Mouse (Mus musculus): ENCODE results near the gene Sprr2a2. TPM values are rescaled to one million over a fixed set of nuclear protein-coding genes. Genes with fewer than 3 reads are reported as not detected.
"Not testable (repeated sequence)": the region's sequence is repeated elsewhere in the genome, so short reads cannot be mapped to it uniquely, and the experiment has no call there.

Sprr2a2 gene
- not detected in 2 replicates for polyA plus RNA-seq (2012; ENCODE audit: insufficient read depth, low replicate concordance)

DNA sequence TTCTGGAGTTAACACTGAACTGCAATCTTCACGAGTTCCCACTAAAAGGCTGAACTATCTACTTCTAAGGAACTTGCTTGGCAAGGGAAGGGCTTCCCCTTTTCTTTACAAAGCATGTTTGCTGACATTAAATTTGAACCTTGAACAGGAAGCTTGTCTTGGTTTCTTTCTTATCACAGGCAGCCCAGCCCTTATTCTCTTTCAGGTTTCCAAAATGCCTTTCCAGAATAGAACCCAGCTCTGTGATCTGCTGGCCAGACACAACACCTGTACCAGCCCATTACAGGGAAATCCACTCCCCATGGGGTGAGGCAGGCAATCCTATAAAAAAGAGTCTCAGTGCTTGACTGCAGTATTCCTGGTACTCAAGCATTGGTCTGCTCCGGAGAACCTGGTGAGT is at the start of gene Sprr2a2, which contains the start of gene Sprr2a1:
Gene Sprr2a2, plus strand, starts transcription at position 352 of the 400 bp plus-strand sequence.
Gene Sprr2a1, plus strand, starts transcription at position 231 of the 400 bp plus-strand sequence.
- H3K4me3 ChIP-seq (replicated peaks); H3K27me3 ChIP-seq (replicated peaks); H3K9me3 ChIP-seq; H3K4me1 ChIP-seq; H3K36me3 ChIP-seq (replicated peaks; ENCODE audit: low read length): not testable (repeated sequence)

DNA sequence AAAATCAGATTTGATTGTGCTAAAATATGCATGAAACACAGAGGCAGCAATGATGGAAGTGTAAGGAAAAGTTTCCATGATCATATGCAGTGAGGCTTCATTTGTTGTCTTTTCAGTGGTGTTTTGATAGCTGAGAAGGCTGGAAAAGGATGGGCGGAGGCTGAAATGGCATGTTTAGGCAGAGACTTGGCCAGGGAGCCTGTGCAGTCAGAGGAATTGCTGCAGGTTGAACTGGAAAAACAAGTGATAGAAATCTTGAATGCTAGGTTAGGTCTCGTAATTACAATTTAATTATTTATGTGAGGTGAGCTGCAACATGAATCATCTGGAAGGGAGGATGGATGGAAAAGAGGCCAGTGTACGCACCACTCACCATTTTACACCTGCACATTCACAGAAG is 45.9 kb upstream of the Sprr2a2 start:
- Histone ChIP-seq H3K9me3 (no peaks in the 10 kb centered on the region), H3K36me3 (replicated peaks; ENCODE audit: low read length) (no peaks in the 10 kb centered on the region), H3K4me1 (no peaks in the 10 kb centered on the region), H3K4me3 (replicated peaks) (no peak overlapping the region), H3K27me3 (replicated peaks) (no peaks in the 10 kb centered on the region)
- TF ChIP-seq GATA1 (IDR thresholded peaks at IDR 0.05; ENCODE audit: borderline replicate concordance, low read length) (no peak), FLI1 (IDR thresholded peaks at IDR 0.05; ENCODE audit: low read length) (no peak)

DNA sequence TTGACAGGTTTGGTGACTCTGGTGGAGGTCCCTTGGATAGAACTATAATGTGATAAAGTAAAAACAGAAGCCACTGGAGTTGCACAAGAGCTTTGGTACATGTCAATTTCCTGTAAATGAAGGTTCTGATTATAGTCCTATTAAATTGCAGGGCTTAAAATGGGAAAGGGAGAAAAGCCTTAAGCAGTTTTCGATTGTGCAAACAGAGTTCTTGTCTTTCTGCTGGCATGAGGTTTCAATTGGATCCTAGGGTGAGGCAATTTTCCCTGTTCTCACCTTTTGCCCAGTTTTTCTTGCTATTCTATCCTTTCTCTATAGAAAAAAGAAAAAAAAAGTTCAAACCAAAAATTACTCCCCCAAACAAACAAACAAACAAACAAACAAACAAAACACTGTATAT is 38.8 kb upstream of the Sprr2a2 start:
- H3K27me3 ChIP-seq (replicated peaks) = no peaks in the 10 kb centered on the region
- H3K4me1 ChIP-seq = no peaks in the 10 kb centered on the region
- TF ChIP-seq FLI1 (IDR thresholded peaks at IDR 0.05; ENCODE audit: low read length) = no peak
- no peak for TF ChIP-seq GATA1 (IDR thresholded peaks at IDR 0.05; ENCODE audit: borderline replicate concordance, low read length)

DNA sequence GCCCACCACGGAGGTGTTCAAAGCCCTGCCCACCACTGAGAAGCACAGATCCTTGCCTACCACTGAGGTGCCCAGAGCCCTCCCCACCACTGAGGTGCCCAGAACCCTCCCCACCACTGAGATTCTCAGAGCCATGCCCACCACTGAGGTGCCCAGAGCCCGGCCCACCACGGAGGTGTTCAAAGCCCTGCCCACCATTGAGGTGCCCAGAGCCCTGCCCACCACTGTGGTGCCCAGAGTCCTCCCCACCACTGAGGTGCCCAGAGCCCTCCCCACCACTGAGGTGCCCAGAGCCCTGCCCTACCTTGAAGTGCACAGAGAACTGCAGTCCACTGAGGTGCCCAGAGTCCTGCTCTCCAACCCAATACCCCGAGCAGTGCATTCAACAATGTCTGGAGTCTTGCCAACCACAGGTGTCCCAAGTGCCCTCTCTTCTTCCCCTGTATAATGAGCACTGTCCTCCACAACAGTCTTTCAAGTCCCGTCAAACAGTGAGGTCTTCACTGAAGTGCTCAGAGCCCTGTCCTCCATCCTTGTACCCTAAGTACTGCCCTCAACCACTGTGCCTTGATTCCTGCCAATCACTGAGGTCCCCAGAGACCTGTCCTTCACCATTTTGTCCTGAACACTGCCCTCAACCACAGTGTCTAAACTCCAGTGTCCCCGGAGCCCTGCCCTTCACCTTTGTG is 20.1 kb upstream of the Sprr2a2 start:
- Histone ChIP-seq H3K27me3 (replicated peaks) (no peaks in the 10 kb centered on the region), H3K4me1 (no peaks in the 10 kb centered on the region), H3K36me3 (replicated peaks; ENCODE audit: low read length) (no peaks in the 10 kb centered on the region), H3K4me3 (replicated peaks) (no peak overlapping the region), H3K9me3 (peaks cover 7% of the 10 kb centered on the region)
- TF ChIP-seq FLI1 (IDR thresholded peaks at IDR 0.05; ENCODE audit: low read length) = no peak
- TF ChIP-seq GATA1 (IDR thresholded peaks at IDR 0.05; ENCODE audit: borderline replicate concordance, low read length) = no peak

More for the DNA sequence above, 38.8 kb upstream of the Sprr2a2 start:
- no peaks in the 10 kb centered on the region for H3K9me3 ChIP-seq
- H3K36me3 ChIP-seq (replicated peaks; ENCODE audit: low read length) = no peaks in the 10 kb centered on the region
- no peak overlapping the region for H3K4me3 ChIP-seq (replicated peaks)

DNA sequence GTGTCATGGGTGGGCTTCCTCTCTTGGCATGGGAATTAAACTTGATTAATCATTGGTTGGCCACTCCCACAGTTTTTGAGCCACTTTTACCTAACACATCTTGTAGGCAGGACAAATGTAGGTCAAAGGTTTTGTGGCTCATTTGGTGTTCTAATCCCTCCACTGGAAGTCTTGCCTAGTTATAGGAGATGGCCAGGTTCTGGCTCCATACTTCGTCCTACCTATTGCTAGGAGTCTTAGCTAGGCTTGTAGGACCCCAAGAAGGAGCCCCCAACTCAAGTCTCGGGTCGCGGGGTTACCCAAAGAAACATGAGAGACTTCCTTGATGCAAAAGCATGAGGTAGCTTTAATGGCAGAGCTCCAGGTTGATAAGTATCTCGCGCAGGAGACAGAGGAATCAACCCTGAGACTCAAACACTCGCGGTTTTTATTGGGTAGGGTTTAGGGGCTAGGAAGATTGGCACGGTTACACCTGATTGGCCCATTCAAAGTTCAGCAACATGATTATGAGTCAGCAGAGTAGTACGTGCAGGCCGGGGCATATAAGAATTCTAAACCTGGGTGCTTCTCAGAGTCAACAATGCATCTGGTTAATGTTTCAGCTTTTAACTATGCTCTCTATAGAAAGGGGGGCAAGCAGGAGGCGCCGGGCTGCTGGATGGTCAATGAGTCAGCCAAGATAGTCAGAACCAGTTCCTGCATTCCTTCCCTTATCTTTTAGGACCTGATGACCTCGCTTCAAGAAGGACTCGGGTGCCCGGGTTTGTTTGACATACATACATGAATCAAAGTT is 4.4 kb upstream of the Sprr2a2 start:
- not testable (repeated sequence) for H3K27me3 ChIP-seq (replicated peaks); H3K4me3 ChIP-seq (replicated peaks); H3K4me1 ChIP-seq; H3K36me3 ChIP-seq (replicated peaks; ENCODE audit: low read length); H3K9me3 ChIP-seq

DNA sequence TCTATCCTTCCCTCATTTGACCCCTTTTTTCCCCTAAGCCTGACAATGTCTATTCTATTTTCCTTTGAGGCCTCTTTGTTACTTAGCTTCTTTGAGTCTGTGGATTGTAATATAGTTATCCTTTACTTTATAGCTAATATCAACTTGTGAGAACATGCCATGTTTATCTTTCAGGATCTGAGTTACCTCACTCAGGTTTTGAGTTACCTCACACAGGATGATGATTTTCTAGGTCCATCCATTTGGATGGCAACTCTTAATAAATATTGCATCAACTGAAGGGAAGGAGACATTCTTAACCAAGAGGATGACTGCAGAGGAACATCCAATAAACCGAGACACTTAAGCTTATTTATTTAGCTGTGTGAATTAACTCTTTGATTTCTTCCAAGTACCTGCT is 3.7 kb upstream of the Sprr2a2 start:
- H3K36me3 ChIP-seq (replicated peaks; ENCODE audit: low read length); H3K27me3 ChIP-seq (replicated peaks); H3K4me1 ChIP-seq: not testable (repeated sequence)

DNA sequence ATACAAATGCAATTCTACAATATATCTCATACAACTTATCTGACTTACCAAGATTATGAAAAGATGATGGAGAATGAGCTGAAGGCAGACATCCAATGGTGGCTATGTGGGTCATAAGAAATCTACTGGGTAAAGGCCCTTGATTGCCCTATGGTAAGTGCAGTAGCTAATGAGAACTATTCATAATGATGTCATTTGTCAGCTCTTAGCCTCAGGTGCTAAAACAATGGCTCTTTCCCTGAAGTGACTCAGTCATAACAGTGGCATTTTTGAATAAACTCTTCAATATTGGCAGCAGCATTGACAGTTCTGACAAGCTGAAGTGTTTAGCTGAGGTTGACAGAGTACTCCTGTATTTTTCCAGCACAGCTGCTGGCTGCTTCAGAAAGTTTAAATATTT is 2.1 kb upstream of the Sprr2a2 start:
- not testable (repeated sequence) for H3K9me3 ChIP-seq; H3K4me1 ChIP-seq; H3K27me3 ChIP-seq (replicated peaks); H3K36me3 ChIP-seq (replicated peaks; ENCODE audit: low read length); H3K4me3 ChIP-seq (replicated peaks)

More for the DNA sequence above, 3.7 kb upstream of the Sprr2a2 start:
- H3K9me3 ChIP-seq; H3K4me3 ChIP-seq (replicated peaks): not testable (repeated sequence)

DNA sequence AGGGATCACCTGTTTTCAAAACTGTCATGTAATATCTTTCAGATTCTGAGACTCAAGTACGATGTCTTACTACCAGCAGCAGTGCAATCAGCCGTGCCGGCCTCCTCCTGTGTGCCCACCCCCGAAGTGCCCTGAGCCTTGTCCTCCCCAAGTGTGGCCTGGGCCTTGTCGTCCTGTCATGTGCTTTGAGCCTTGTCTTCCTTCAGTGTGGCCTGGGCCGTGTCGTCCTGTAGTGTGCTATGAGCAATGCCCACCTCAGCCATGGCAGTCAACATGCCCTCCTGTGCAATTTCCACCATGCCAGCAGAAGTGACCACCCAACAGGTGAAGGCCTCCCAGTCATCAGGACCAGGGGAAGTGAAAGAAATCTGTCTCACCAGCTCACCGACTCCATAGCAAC is 3.3 kb downstream of the Sprr2a2 start:
- H3K36me3 ChIP-seq (replicated peaks; ENCODE audit: low read length); H3K4me3 ChIP-seq (replicated peaks); H3K9me3 ChIP-seq; H3K27me3 ChIP-seq (replicated peaks); H3K4me1 ChIP-seq: not testable (repeated sequence)

DNA sequence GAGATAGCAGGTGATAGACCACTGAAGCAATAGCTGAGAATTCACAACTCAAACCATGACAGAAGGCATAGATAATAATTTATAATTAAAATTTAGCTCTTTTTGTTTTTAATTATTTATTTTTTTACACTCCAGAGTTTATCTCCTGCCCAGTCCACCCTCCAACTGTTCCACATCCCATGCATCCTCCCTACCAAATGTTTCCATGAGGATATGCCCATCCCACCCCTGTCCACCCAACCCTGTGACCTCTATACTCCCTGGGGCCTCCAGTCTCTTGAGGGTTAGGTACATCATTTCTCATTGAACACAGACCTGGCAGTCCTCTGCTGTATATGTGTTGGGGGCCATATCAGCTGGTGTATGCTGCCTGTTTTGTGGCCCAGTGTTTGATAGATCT is 8.0 kb downstream of the Sprr2a2 start:
- H3K9me3 ChIP-seq; H3K27me3 ChIP-seq (replicated peaks); H3K36me3 ChIP-seq (replicated peaks; ENCODE audit: low read length); H3K4me3 ChIP-seq (replicated peaks); H3K4me1 ChIP-seq: not testable (repeated sequence)

DNA sequence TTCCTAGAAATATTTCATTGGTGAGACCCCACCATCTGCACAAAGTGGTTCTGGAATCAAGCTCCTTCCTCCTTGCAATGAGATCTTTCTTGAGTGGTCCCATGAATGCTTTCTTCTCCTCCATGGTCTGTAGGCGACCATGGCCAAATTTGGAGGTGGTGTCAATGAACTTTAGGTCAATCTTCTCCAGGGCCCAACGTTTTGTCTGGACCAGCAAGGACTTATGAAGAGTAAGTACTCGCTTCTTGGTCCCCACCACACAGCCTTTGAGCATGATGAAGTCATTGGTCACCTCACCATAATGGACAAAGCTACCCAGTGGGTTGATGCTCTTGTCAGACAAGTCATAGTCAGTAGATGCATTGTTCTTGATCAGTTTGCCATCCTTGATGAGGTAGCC is 11.7 kb downstream of the Sprr2a2 start:
- not testable (repeated sequence) for H3K9me3 ChIP-seq; H3K36me3 ChIP-seq (replicated peaks; ENCODE audit: low read length); H3K4me3 ChIP-seq (replicated peaks); H3K27me3 ChIP-seq (replicated peaks); H3K4me1 ChIP-seq

DNA sequence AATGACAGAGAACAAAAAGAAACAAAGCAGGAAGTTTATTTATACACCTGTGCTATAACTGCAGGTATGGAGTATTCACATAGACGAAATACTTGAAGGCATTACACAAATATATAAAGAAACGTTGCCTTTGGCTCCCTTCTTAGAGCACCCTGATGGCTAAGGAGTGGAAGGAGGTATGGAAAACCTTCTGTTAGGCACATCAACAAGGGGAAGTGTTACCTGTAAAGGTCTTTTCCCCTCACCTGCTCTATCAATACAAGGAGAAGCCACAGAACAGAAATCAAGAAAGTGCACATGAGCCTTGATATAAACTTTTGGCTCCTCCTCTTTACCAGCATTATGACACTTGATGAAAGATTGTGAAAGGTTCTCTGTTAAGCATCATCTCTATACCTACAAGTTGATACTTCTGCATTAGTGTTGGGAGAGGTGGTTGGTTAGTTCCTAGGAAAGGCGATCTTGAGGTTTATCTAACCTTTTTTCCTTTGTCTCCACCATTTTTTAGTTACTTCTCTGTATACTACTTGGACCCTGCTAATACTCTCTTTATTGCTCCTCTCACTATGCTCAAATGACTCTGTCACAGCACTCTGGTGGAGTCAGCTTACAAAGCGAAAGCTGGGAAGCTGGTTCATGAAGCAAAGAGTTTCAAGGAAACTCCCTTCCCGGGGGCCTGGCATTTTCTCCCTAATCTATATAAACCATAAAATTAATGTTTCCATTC is 20.9 kb downstream of the Sprr2a2 start:
- H3K9me3 ChIP-seq, H3K4me1 ChIP-seq: not testable (repeated sequence)

DNA sequence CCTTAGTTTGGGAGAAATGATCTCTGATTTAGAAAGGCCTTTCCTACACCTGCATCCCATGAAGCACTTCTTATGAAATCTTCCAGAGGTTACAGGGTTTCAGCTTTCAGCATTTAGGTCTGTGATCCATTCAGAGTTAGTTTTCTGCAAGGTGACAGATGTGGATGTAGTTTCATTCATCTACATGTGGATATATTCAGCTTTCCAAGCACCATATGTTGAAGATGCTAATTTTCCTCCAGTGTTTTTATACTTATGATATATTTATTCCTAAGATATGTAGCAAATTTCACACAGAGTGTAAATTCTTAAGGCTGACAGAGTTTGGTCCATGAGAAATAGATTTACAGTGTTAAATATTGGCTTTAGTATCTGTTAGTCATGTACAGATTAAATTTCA is 23.0 kb downstream of the Sprr2a2 start:
- H3K27me3 ChIP-seq (replicated peaks); H3K4me3 ChIP-seq (replicated peaks); H3K4me1 ChIP-seq; H3K9me3 ChIP-seq; H3K36me3 ChIP-seq (replicated peaks; ENCODE audit: low read length): not testable (repeated sequence)

More for the DNA sequence above, 20.9 kb downstream of the Sprr2a2 start:
- not testable (repeated sequence) for H3K27me3 ChIP-seq (replicated peaks); H3K36me3 ChIP-seq (replicated peaks; ENCODE audit: low read length); H3K4me3 ChIP-seq (replicated peaks)

DNA sequence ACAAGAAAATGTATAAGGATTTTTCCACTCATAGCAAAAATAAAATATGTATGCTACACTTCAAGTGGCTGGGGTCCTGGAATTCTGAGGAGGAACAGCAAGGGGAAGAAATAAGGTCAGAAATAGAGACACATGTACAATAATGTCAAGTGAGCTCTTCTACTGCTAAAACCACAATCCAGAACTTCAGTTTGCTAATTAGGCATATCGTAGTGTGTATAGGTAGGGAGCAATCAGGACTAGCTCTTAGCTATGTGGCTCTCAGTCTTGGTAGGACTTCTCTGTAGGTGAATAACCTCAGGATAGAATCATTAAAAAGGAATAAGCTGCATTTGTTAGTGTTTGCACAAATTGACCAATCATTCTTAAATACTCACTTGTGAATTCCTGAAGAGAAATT is 23.5 kb downstream of the Sprr2a2 start:
- H3K36me3 ChIP-seq (replicated peaks; ENCODE audit: low read length); H3K9me3 ChIP-seq; H3K4me3 ChIP-seq (replicated peaks): not testable (repeated sequence)

DNA sequence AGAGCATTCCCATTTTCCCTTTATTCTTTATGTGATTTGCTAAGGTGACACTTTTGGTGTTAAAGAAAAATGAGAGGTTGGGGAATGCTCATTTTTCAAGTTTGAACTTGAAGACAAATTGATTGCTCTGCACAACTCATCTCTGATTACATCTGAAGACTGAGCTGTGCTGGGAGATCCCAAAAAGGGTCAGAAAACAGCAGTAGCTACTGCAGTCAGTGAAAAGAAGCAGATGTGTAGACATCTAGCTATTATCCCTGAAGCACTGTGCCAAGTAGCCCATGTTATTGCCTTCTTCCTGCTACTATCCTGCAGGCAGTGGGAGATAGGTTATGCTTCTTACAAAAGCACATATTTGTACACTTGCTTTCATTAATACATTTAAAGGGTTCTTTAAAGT is 29.1 kb downstream of the Sprr2a2 start:
- not testable (repeated sequence) for H3K36me3 ChIP-seq (replicated peaks; ENCODE audit: low read length); H3K4me1 ChIP-seq; H3K9me3 ChIP-seq; H3K4me3 ChIP-seq (replicated peaks); H3K27me3 ChIP-seq (replicated peaks)

More for the DNA sequence above, 23.5 kb downstream of the Sprr2a2 start:
- H3K27me3 ChIP-seq (replicated peaks); H3K4me1 ChIP-seq: not testable (repeated sequence)

DNA sequence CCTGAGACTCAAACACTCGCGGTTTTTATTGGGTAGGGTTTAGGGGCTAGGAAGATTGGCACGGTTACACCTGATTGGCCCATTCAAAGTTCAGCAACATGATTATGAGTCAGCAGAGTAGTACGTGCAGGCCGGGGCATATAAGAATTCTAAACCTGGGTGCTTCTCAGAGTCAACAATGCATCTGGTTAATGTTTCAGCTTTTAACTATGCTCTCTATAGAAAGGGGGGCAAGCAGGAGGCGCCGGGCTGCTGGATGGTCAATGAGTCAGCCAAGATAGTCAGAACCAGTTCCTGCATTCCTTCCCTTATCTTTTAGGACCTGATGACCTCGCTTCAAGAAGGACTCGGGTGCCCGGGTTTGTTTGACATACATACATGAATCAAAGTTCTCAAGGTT is 30.5 kb downstream of the Sprr2a2 start:
- H3K36me3 ChIP-seq (replicated peaks; ENCODE audit: low read length); H3K27me3 ChIP-seq (replicated peaks); H3K4me3 ChIP-seq (replicated peaks); H3K4me1 ChIP-seq; H3K9me3 ChIP-seq: not testable (repeated sequence)

Measured in megakaryocyte, embryonic 14.5 days (primary cell).